Mouse (Mus musculus) MEL (cell line): ENCODE results near the gene Dll1. TPM values are rescaled to one million over a fixed set of nuclear protein-coding genes. Genes with fewer than 3 reads are reported as not detected.

ENCODE experiments used
- DNase-seq: peaks from one replicate; pipeline ENCODE4 v3.0.0; 2011; ENCODE audit warnings: low read depth, low spot score
- H3K27ac ChIP-seq: 2 replicates; pipeline ENCODE4 v1.5.1; 2012; ENCODE audit warnings: low read depth, mild to moderate bottlenecking, control low read depth, low read length, moderate library complexity; ENCODE audit not compliant: control insufficient read depth
- H3K27me3 ChIP-seq, 2 experiments: fragments of 150-350 bp in 1 of 2; sonication (generic) in 1 of 2; 2 replicates each; pipeline ENCODE4 v1.6.1; 2012; ENCODE audit warnings: low read length in 2 of 2, mild to moderate bottlenecking in 2 of 2, improper control_type of control experiment in 1 of 2, moderate library complexity in 1 of 2; ENCODE audit not compliant: insufficient read depth in 2 of 2, control insufficient read depth in 1 of 2
- H3K36me3 ChIP-seq, 2 experiments: 2 replicates each; pipeline ENCODE4 v1.6.1; 2012 to 2014; ENCODE audit warnings: low read length in 2 of 2, improper control_type of control experiment in 1 of 2, inconsistent platforms in 1 of 2, mild to moderate bottlenecking in 1 of 2; ENCODE audit not compliant: insufficient read depth in 2 of 2, control insufficient read depth in 1 of 2
- H3K4me1 ChIP-seq, 2 experiments: fragments of 150-350 bp in 1 of 2; sonication (generic) in 1 of 2; 2 replicates each; pipeline ENCODE4 v1.6.1; 2012; ENCODE audit warnings: low read length in 2 of 2, improper control_type of control experiment in 1 of 2, mild to moderate bottlenecking in 1 of 2; ENCODE audit not compliant: insufficient read depth in 2 of 2, control insufficient read depth in 1 of 2
- H3K4me3 ChIP-seq, 2 experiments: fragments of 150-350 bp in 1 of 2; sonication (generic) in 1 of 2; 2 replicates each; pipeline ENCODE4 v1.5.1; 2012; ENCODE audit warnings: low read depth in 2 of 2, low read length in 2 of 2, mild to moderate bottlenecking in 2 of 2, moderate library complexity in 2 of 2, control low read depth in 1 of 2, improper control_type of control experiment in 1 of 2; ENCODE audit not compliant: control insufficient read depth in 1 of 2, insufficient read depth in 1 of 2
- H3K79me2 ChIP-seq: 2 replicates; pipeline ENCODE4 v1.6.1; 2012; ENCODE audit warnings: mild to moderate bottlenecking, low read length, moderate library complexity; ENCODE audit not compliant: control insufficient read depth, poor library complexity, insufficient read depth
- H3K9ac ChIP-seq: 2 replicates; pipeline ENCODE4 v1.6.1; 2012; ENCODE audit warnings: low read depth, mild to moderate bottlenecking, control low read depth, low read length, moderate library complexity; ENCODE audit not compliant: control insufficient read depth, poor library complexity, severe bottlenecking
- H3K9me3 ChIP-seq: fragments of 150-350 bp; sonication (generic); replicated peaks from 2 replicates; pipeline ENCODE4 v1.6.1; 2012; ENCODE audit warnings: mild to moderate bottlenecking, low read length, improper control_type of control experiment, moderate library complexity; ENCODE audit not compliant: insufficient read depth
- BHLHE40 ChIP-seq: IDR thresholded peaks from 2 replicates; pipeline ENCODE4 v1.6.1; 2012; ENCODE audit warnings: low read depth, mild to moderate bottlenecking, inconsistent platforms, low read length, improper control_type of control experiment, borderline replicate concordance
- CHD1 ChIP-seq: IDR thresholded peaks from 2 replicates; pipeline ENCODE4 v1.6.1; 2012; ENCODE audit warnings: low read depth, mild to moderate bottlenecking, inconsistent platforms, low read length, improper control_type of control experiment
- CHD2 ChIP-seq: IDR thresholded peaks from 2 replicates; pipeline ENCODE4 v1.6.1; 2011; ENCODE audit warnings: low read length, improper control_type of control experiment
- CTCF ChIP-seq, 3 experiments: IDR thresholded peaks in 2 of 3; conservative IDR thresholded peaks in 1 of 3; 2 replicates each; pipeline ENCODE4 v1.5.1; 2011 to 2012; ENCODE audit warnings: low read length in 3 of 3, low read depth in 2 of 3, mild to moderate bottlenecking in 2 of 3, improper control_type of control experiment in 1 of 3, inconsistent platforms in 1 of 3, mixed read lengths in 1 of 3, moderate library complexity in 1 of 3; ENCODE audit not compliant: control insufficient read depth in 1 of 3, insufficient read depth in 1 of 3, poor library complexity in 1 of 3, severe bottlenecking in 1 of 3
- E2F4 ChIP-seq: IDR thresholded peaks from 2 replicates; pipeline ENCODE4 v1.6.1; 2011; ENCODE audit warnings: low read depth, low read length, improper control_type of control experiment, borderline replicate concordance
- ELF1 ChIP-seq: IDR thresholded peaks from 2 replicates; pipeline ENCODE4 v1.6.1; 2014; ENCODE audit warnings: low read depth, mild to moderate bottlenecking, inconsistent platforms, low read length, improper control_type of control experiment, moderate library complexity
- EP300 ChIP-seq, 2 experiments: IDR thresholded peaks; 2 replicates each; pipeline ENCODE4 v1.6.1; 2011; ENCODE audit warnings: improper control_type of control experiment in 2 of 2, low read length in 2 of 2, low read depth in 1 of 2, mild to moderate bottlenecking in 1 of 2
- ETS1 ChIP-seq: IDR thresholded peaks from 2 replicates; pipeline ENCODE4 v1.6.1; 2012; ENCODE audit warnings: low read depth, mild to moderate bottlenecking, inconsistent platforms, low read length, improper control_type of control experiment, moderate library complexity
- HCFC1 ChIP-seq: IDR thresholded peaks from 2 replicates; pipeline ENCODE4 v1.6.1; 2012; ENCODE audit warnings: low read depth, mild to moderate bottlenecking, inconsistent platforms, low read length, improper control_type of control experiment, moderate library complexity
- MAFK ChIP-seq: IDR thresholded peaks from 2 replicates; pipeline ENCODE4 v1.6.1; 2011; ENCODE audit warnings: low read depth, mild to moderate bottlenecking, low read length, improper control_type of control experiment, borderline replicate concordance
- MAX ChIP-seq: IDR thresholded peaks from 2 replicates; pipeline ENCODE4 v1.6.1; 2011; ENCODE audit warnings: low read length, improper control_type of control experiment
- MEF2A ChIP-seq: IDR thresholded peaks from 2 replicates; pipeline ENCODE4 v1.6.1; 2014; ENCODE audit warnings: low read depth, mild to moderate bottlenecking, inconsistent platforms, low read length, improper control_type of control experiment; ENCODE audit not compliant: poor library complexity, insufficient replicate concordance, severe bottlenecking; ENCODE audit errors: extremely low read depth
- MXI1 ChIP-seq: IDR thresholded peaks from 2 replicates; pipeline ENCODE4 v1.6.1; 2011; ENCODE audit warnings: mild to moderate bottlenecking, low read depth, low read length, improper control_type of control experiment
- MYB ChIP-seq: IDR thresholded peaks from 2 replicates; pipeline ENCODE4 v1.6.1; 2011; ENCODE audit warnings: mild to moderate bottlenecking, low read depth, low read length, improper control_type of control experiment
- MYC ChIP-seq: IDR thresholded peaks from 2 replicates; pipeline ENCODE4 v1.6.1; 2011; ENCODE audit warnings: low read depth, mild to moderate bottlenecking, low read length, improper control_type of control experiment, moderate library complexity
- POLR2AphosphoS2 ChIP-seq: IDR thresholded peaks from 2 replicates; pipeline ENCODE4 v1.6.1; 2011; ENCODE audit warnings: low read length, improper control_type of control experiment
- POLR2AphosphoS5 ChIP-seq: IDR thresholded peaks from 2 replicates; pipeline ENCODE4 v1.6.1; 2012; ENCODE audit warnings: low read depth, borderline replicate concordance, mild to moderate bottlenecking, inconsistent platforms, low read length, moderate library complexity, mixed read lengths
- RAD21 ChIP-seq: IDR thresholded peaks from 2 replicates; pipeline ENCODE4 v1.6.1; 2011; ENCODE audit warnings: mild to moderate bottlenecking, low read depth, low read length, improper control_type of control experiment
- RCOR1 ChIP-seq: IDR thresholded peaks from 2 replicates; pipeline ENCODE4 v1.6.1; 2012; ENCODE audit warnings: low read depth, mild to moderate bottlenecking, inconsistent platforms, low read length, improper control_type of control experiment
- SIN3A ChIP-seq: IDR thresholded peaks from 2 replicates; pipeline ENCODE4 v1.6.1; 2012; ENCODE audit warnings: low read length, improper control_type of control experiment, inconsistent platforms
- SMC3 ChIP-seq: IDR thresholded peaks from 2 replicates; pipeline ENCODE4 v1.6.1; 2011; ENCODE audit warnings: low read depth, low read length, improper control_type of control experiment
- TAL1 ChIP-seq: IDR thresholded peaks from 2 replicates; pipeline ENCODE4 v1.6.1; 2012; ENCODE audit warnings: mild to moderate bottlenecking, inconsistent platforms, low read length, moderate library complexity, mixed read lengths
- TBP ChIP-seq: IDR thresholded peaks from 2 replicates; pipeline ENCODE4 v1.8.0; 2011; ENCODE audit warnings: low read depth, low read length, improper control_type of control experiment
- UBTF ChIP-seq: IDR thresholded peaks from 2 replicates; pipeline ENCODE4 v1.6.1; 2012; ENCODE audit warnings: low read depth, mild to moderate bottlenecking, inconsistent platforms, low read length, improper control_type of control experiment, moderate library complexity, borderline replicate concordance; ENCODE audit not compliant: insufficient read depth
- USF1 ChIP-seq: IDR thresholded peaks from 2 replicates; pipeline ENCODE4 v1.6.1; 2014; ENCODE audit warnings: low read depth, mild to moderate bottlenecking, inconsistent platforms, low read length, improper control_type of control experiment, moderate library complexity
- USF2 ChIP-seq, 2 experiments: IDR thresholded peaks; 2 replicates each; pipeline ENCODE4 v1.6.1; 2011 to 2012; ENCODE audit warnings: improper control_type of control experiment in 2 of 2, low read length in 2 of 2, borderline replicate concordance in 1 of 2, inconsistent platforms in 1 of 2, low read depth in 1 of 2, mild to moderate bottlenecking in 1 of 2; ENCODE audit not compliant: insufficient read depth in 1 of 2
- ZC3H11A ChIP-seq: IDR thresholded peaks from 2 replicates; pipeline ENCODE4 v1.6.1; 2012; ENCODE audit warnings: low read depth, mild to moderate bottlenecking, inconsistent platforms, low read length, improper control_type of control experiment
- ZKSCAN1 ChIP-seq: IDR thresholded peaks from 2 replicates; pipeline ENCODE4 v1.6.1; 2012; ENCODE audit warnings: low read depth, mild to moderate bottlenecking, inconsistent platforms, low read length, improper control_type of control experiment, moderate library complexity
- ZMIZ1 ChIP-seq: IDR thresholded peaks from 2 replicates; pipeline ENCODE4 v1.6.1; 2012; ENCODE audit warnings: low read depth, mild to moderate bottlenecking, inconsistent platforms, low read length, improper control_type of control experiment, moderate library complexity
- polyA plus RNA-seq, 2 experiments: library from polyadenylated mRNA; stranded (reverse) in 1 of 2; unstranded in 1 of 2; fragments of >175 nt in 1 of 2; fragments of >200 nt in 1 of 2; gene quantifications; 2 replicates each; pipeline versions ENCODE4 v1.2.1 to v1.2.4; 2012; ENCODE audit warnings: low replicate concordance in 2 of 2, low read depth in 1 of 2; ENCODE audit not compliant: insufficient read length in 2 of 2, insufficient read depth in 1 of 2, missing spikeins in 1 of 2
- total RNA-seq: library from RNA; depleted of rRNA; stranded (reverse); fragments of 300-350 nt; gene quantifications from 2 replicates; pipeline ENCODE4 v1.2.3, GENCODE M21; 2012; rRNA removed

The Dll1 gene
- total RNA-seq (not detected in 2 replicates), polyA plus RNA-seq (not detected)

DNA sequence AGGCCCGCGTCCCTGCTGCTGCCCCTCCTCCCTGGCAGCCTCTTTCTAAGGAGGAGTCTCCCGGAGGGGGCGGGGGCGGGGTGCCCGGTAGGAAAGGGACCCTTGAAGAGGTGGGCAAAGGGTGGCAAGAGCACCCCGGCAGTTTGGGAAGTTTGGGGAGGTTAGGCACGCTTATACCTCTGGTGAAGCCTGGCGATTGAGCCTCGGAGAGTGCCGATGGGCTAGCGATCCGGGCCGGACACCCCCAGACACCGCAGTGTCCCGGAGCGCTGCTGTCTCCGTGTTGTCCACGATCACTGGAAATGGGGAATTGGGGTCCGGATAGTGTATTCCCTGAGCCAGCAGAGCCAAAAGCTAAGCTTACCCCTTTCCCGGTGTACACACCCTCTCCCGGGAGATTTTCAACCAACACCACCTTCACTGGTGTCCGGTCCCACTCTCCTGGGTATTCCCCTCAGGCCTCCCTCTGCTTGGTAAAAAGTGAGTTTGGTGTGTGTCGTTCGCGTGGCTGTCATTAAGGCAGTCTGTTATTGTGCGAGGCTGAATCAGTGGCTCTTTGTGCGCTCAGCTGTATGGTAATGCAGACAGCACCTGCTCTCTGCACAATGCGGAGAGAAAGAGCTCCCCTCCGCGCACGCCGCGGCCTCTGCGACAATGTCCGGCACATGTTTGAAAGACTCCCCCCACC, at the start of gene Dll1:
Gene Dll1, minus strand, starts transcription at position 379 of the 688 bp plus-strand sequence.
- no peak within 1 kb of the TSS for H3K4me3 ChIP-seq
- TF ChIP-seq ZKSCAN1 (no peak), CHD2 (no peak), MAX (no peak), MYC (no peak), MEF2A (no peak), MXI1 (no peak), HCFC1 (no peak), RCOR1 (no peak), SMC3 (no peak), MYB (no peak), ZC3H11A (no peak), EP300 (IDR thresholded peaks at IDR 0.05; ENCODE audit: low read depth in 1 of 2, low read length in 2 of 2) (no peak), TAL1 (no peak), CHD1 (no peak), USF2 (IDR thresholded peaks at IDR 0.05; ENCODE audit: borderline replicate concordance in 1 of 2, insufficient read depth in 1 of 2, low read depth in 1 of 2, low read length in 2 of 2) (no peak), USF1 (no peak), BHLHE40 (no peak)
- H3K27me3 ChIP-seq: no peaks in the 10 kb centered on the region
- H3K9ac ChIP-seq: no peak within 1 kb of the TSS
- no peak for DNase-seq
- H3K4me1 ChIP-seq: no peaks in the 10 kb centered on the region
- H3K9me3 ChIP-seq: no peaks in the 10 kb centered on the region
- H3K36me3 ChIP-seq: no peaks in the 10 kb centered on the region
- H3K27ac ChIP-seq: no peak within 1 kb of the TSS
- no peaks in the 10 kb centered on the region for H3K79me2 ChIP-seq

DNA sequence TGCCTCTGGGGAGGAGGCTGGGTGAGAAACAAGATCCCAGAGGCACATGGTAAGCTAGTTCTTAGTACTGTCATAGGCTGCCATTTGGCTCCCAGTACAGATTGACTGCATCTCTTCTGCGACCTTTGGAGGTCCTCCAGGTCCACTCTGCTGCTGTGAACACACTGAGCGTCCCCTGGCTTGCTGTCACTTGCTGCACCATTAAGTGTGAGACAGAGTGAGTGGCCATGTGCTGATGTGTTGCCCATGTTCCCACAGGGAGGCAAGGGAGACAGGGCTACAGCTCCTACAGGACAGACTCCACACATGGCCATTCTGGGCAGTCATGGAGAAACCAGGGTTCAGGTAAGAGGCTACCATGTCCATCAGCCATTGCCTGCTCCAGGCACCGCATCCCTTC, 49.3 kb upstream of the Dll1 start:
- no peak for DNase-seq
- H3K9ac ChIP-seq: no peak overlapping the region
- no peak overlapping the region for H3K27ac ChIP-seq
- no peak overlapping the region for H3K4me3 ChIP-seq
- H3K9me3 ChIP-seq: no peaks in the 10 kb centered on the region
- TF ChIP-seq ELF1: no peak
- TF ChIP-seq ZKSCAN1: no peak
- no peak for TF ChIP-seq SMC3
- no peak for TF ChIP-seq POLR2AphosphoS5
- no peak for TF ChIP-seq ZMIZ1
- TF ChIP-seq CTCF (IDR thresholded peaks at IDR 0.05 in 2 of 3, conservative IDR thresholded peaks at IDR 0.05 in 1 of 3; ENCODE audit: control insufficient read depth in 1 of 3, insufficient read depth in 1 of 3, low read depth in 2 of 3, low read length in 3 of 3, poor library complexity in 1 of 3, severe bottlenecking in 1 of 3): no peak
- no peak for TF ChIP-seq SIN3A
- no peak for TF ChIP-seq MAFK
- no peak for TF ChIP-seq ETS1
- TF ChIP-seq TBP: no peak
- no peak for TF ChIP-seq E2F4
- no peak for TF ChIP-seq UBTF
- no peak for TF ChIP-seq RAD21
- TF ChIP-seq EP300 (IDR thresholded peaks at IDR 0.05; ENCODE audit: low read depth in 1 of 2, low read length in 2 of 2): no peak
- TF ChIP-seq CHD1: no peak
- no peak for TF ChIP-seq POLR2AphosphoS2
- TF ChIP-seq, all 39 proteins: peak for 0
- no peaks in the 10 kb centered on the region for H3K79me2 ChIP-seq
- no peaks in the 10 kb centered on the region for H3K27me3 ChIP-seq
- H3K36me3 ChIP-seq: no peaks in the 10 kb centered on the region
- H3K4me1 ChIP-seq: no peaks in the 10 kb centered on the region
